Mouse (Mus musculus): ENCODE data around the gene Mroh2a.
"Not testable (repeated sequence)": the region's sequence is repeated elsewhere in the genome, so short reads cannot be mapped to it uniquely, and the experiment has no call there.

Gene Mroh2a

GRCm38 (mm10) chr1:88219054-88219453 is 7.7 kb upstream of the Mroh2a start:
- no peak for DNase-seq

- no peak for DNase-seq
Observed at GRCm38 (mm10) chr1:88220336-88220735, 6.5 kb upstream of the Mroh2a start.

- no peak for DNase-seq
Observed at GRCm38 (mm10) chr1:88222216-88222615, 4.6 kb upstream of the Mroh2a start.

GRCm38 (mm10) chr1:88223011-88223515 is 3.7 kb upstream of the Mroh2a start:
- not testable (repeated sequence) for DNase-seq

DNA sequence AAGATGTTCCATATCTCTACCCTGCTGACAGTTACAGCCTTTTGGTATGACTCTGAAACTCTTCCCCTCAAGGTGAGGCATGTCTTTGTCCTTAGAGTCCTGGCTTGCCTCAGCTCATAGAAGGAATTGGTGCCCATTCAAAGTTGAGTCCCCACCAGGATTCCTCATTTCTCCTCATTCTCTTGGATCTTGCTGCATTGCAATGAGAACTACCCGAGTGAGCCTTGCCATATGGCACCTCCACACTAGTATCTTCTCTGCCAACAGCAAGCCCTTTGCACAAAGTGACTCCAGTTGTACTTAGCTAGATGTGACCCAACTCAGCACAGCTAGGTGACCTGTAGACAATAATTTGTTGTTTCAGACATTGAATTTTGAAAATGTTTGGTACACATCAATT is 3.2 kb upstream of the Mroh2a start:
- DNase-seq, result no peak

DNA sequence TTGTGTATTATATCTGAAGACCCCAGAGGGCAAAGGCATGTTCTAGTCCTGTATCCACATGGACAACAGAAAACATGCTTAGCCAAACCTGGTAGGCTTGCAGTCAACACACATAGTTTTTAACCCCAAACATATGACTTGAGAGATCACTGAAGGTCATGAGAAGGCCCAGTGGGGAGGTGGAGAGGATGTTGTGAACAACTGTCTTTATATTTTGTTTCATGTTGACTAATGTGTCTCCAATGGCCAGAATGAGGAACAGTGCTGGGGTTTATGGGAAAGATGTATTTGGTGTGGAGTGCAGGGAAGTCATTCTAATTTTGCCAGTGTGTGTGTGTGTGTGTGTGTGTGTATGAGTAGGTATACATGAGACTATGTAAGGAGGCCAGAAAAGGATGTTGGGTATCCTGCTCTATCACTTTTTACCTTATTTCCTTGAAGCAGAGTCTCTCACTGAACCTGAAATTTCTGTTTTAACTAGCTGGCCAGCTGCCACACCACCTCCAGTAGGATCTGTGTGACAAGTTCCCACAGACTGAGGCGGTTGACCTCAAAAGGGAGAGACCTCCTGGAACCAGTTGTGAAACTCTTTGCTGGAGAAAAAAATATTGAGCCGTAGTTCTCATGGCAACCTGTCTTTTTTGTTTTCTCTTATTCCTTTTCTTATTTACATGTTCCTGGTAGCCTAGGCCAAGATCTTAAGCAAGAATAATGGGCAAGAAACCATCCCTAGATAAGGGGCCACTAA is 2.6 kb upstream of the Mroh2a start:
- DNase-seq, result no peak

DNA sequence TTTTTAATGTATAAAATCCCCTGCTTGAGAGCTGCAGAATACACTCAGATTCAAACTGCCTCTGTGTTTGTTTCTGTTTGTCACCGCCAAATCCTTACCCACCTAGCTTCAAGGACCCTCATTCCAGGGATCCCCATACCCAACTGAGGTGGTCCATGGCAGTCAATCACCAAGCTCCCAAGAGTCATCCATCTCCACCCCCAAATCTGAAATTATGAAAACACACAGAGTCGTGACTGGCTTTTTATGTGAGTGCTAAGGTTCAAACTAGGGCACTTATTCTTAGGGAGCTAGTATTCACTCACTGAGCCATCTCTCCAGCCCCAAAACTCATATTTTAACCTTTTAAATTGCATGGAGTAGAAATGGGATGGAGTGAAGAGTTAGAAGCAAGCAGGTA is 1.5 kb upstream of the Mroh2a start:
- not testable (repeated sequence) for DNase-seq

- DNase-seq, result no peak
Observed at GRCm38 (mm10) chr1:88225741-88226140, 1.0 kb upstream of the Mroh2a start.

GRCm38 (mm10) chr1:88227482-88227881 is 696 bp downstream of the Mroh2a start:
- DNase-seq, result no peak

DNA sequence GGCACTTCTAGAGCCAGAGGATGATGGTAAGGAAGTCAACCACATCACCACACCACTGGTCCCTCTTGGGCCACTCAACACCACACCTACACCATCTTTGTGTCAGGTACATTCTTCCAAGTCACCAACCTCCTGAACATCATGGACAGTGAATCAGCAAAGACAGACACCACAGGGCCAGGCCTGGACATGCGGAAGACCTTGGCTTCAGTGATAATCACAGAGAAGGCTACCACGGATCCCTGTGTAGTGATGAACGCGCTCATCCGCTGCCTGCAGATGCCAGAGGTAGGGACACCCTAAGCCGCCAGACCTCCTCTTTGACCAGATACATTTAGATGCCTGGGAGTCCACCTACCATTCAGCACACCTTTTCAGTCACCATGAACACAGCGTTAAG is 1.3 kb downstream of the Mroh2a start:
- no peak for DNase-seq

GRCm38 (mm10) chr1:88229566-88229965 is 2.8 kb downstream of the Mroh2a start:
- DNase-seq, result no peak

DNA sequence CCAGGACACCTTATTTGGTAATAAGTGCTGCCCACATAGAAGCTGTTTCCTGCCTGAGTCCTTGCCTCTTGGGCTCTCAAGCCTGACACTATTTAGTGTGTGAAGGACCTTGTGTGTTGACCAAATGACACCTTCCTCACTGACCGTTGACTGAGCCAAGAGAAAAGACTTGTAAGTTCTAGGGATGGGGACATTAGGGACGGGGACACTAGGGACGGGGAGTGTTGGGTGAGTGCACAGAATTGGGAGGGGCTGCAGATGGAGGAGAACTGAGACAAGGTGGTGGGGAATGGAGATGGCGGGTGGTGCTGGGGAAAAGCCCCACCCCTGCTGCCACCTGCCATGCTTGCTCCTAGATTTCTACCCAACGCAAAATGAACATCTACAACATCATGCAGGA is 3.2 kb downstream of the Mroh2a start:
- no peak for DNase-seq

GRCm38 (mm10) chr1:88230421-88230820 is 3.6 kb downstream of the Mroh2a start:
- DNase-seq, result no peak

DNA sequence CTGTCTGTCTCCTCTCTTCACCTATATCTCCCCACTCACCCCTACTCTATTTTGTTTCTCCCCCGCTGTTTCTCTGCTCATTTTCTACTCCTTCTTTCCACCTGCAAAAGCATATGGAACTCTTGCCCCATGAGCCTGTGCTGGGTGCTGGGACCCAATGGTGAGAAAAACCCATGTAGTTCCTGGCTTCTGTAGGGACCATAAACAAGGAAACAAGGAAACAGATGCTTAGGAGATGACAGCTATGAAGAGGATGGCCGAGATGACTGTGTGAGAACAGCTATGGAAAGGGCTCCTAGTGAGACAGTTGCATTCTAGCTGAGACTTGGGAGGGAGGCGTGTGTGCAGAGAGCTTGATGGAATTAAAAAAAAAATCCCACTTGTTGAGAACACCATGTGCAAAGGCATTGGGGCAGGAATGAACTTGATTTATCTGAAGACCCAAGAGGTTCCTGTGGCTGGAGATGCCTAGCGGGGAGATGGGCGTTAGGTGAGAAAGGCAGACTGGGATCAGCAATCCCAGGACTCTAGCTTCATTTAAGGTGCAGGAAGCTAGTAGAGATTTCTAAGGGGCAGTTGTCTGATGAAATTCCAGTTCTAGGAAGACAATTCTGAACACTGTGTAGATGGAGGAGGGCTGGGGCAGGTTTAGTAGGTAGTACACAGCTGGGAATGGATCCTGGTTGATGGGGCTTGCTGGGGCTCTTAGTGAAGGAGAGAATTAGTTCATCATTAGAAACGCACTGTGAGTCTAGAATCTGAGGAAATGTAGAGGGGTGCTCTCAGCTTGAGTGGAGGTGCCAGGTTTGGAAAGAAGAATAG is 4.4 kb downstream of the Mroh2a start:
- DNase-seq, result no peak

DNA sequence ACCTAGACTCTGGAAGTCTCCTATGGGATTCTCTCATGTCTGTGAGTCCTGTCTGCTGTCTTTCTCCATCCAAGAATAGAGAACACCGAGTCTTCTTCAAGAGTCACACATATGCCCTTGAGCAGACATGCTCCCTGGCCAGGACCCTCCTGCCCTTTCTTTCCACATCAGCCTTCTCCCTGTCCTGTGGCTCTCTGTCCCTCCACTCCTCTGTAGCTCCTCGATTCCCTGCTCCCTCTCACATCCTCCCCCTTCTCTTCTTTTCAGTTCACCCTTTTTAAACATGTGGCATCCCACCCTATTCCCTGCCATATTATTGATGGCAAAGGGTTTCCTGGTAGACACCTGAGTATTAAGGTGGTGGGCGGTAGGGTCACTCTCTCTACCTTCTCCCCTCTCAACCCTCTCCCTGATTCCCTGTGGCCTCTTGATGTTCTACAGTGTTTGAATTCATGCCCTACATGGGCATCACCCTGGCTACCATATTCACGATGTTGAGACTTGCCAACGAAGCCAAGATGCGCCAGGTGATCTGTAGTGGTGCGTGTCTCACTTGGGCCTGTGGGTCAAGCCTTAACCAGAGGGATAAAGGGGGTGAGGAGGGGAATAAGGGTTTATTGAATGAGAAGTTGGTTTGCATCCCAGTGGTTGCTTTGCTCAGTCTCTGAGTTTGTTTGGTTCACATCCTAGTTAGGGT is 5.2 kb downstream of the Mroh2a start:
- no peak for DNase-seq

DNA sequence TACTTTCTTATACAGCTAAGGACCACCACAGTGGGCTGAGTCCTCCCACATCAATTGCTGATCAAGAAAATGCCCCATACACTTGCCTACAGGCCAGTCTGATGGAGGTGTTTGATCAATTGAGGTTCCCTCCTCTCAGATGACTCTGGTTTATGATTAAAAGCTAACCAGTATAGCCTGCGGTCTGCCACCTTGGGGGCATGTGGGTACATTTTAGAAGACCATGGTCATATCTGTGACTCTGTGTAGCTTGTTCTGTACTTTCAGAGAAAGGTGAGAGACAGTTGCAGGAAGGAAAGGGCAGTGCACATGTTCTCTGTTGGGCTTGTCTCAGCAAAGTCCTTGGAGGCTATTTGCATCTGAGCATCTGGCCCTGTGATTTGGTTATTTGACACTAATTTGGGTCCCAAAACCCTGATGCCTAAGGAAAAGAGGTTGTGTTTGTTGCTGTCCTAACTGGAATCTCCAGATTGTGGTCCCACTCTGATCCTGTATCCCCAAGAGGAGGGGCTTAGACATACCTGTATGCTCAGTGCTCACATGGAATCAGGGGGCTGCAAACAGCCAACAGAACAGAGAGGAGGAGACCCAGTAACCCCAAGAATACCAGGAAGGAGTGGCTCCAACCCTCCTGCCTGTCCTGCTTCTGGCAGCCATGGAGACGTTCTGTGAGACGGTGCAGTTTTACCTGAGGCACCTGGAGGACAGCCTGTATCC is 6.0 kb downstream of the Mroh2a start:
- DNase-seq, result no peak

GRCm38 (mm10) chr1:88233421-88234247 is 6.8 kb downstream of the Mroh2a start:
- no peak for DNase-seq

DNA sequence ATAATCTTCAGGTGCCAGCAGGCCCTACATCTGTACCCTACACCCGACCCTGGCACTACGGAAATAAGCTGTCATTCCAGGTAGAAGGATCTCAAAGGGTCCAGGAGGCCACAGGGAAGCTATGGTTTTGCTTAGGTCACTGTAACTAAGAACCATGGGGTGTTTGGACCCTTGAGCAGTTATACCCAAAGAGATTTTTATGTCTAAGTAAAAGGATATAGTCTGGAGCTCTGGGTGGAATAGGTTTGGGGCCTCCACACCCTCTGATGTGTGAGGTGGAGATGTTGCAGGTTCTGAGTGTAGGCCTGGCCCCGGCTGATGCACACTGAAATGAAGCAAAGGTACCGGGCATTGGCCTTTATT is 7.4 kb downstream of the Mroh2a start:
- DNase-seq, result no peak

DNA sequence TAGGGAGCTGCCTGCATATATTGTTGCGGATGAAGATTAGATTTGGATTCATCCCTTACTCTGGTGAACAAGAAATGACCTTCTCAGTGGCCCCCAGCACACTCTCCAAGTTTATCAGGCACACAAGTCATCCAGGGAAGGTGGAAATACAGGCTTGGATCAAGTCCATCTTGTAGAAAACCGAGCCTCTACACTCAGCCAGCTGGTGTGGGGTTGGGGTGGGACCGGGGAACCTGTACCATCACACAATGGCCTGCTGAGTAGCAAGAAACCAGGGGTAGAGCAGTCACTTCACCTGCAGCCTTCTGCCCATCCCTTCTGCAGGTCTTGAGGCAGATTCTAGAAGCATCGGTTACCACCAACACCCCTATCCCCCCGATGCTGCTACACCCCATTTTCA is 7.9 kb downstream of the Mroh2a start:
- DNase-seq, result no peak

- DNase-seq, result no peak
Observed at GRCm38 (mm10) chr1:88235046-88235893, 8.5 kb downstream of the Mroh2a start.

GRCm38 (mm10) chr1:88235894-88236415 is 9.2 kb downstream of the Mroh2a start:
- DNase-seq, result no peak
